Mouse (Mus musculus) lung, postnatal 0 days (tissue): Measurements from ENCODE around the gene Limd2. TPM values are rescaled to one million over a fixed set of nuclear protein-coding genes. Genes with fewer than 3 reads are reported as not detected.

ENCODE experiments used
- ATAC-seq: fragments of 200-750 bp; cut with Nextera tagmentation; 2 replicates; pipeline ENCODE4 v1.8.0; 2017; ENCODE audit warnings: moderate library complexity
- DNase-seq: peaks from one replicate; pipeline ENCODE4 v3.0.0-alpha.2; 2016; ENCODE audit warnings: low spot score
- H3K27ac ChIP-seq: fragments of 300-500 bp; sonication (generic); 2 replicates; pipeline ENCODE4 v1.5.1; 2014; ENCODE audit warnings: antibody characterized with exemption, mild to moderate bottlenecking, low read length, mixed read lengths
- H3K27me3 ChIP-seq: fragments of 300-500 bp; sonication (generic); replicated peaks from 2 replicates; pipeline ENCODE4 v1.6.1; 2014; ENCODE audit warnings: low read length, mixed read lengths; ENCODE audit not compliant: insufficient read depth
- H3K36me3 ChIP-seq: fragments of 300-500 bp; sonication (generic); 2 replicates; pipeline ENCODE4 v1.6.1; 2014; ENCODE audit warnings: low read length, mixed read lengths; ENCODE audit not compliant: insufficient read depth
- H3K4me1 ChIP-seq: fragments of 300-500 bp; sonication (generic); 2 replicates; pipeline ENCODE4 v1.6.1; 2014; ENCODE audit warnings: antibody characterized with exemption, low read depth, low read length, mixed read lengths; ENCODE audit not compliant: insufficient read depth
- H3K4me2 ChIP-seq: fragments of 300-500 bp; sonication (generic); replicated peaks from 2 replicates; pipeline ENCODE4 v1.6.1; 2014; ENCODE audit warnings: low read depth, mild to moderate bottlenecking, low read length, moderate library complexity, mixed read lengths
- H3K4me3 ChIP-seq: fragments of 300-500 bp; sonication (generic); 2 replicates; pipeline ENCODE4 v1.5.1; 2014; ENCODE audit warnings: low read depth, low read length
- H3K9ac ChIP-seq: fragments of 300-500 bp; sonication (generic); replicated peaks from 2 replicates; pipeline ENCODE4 v1.6.1; 2014; ENCODE audit warnings: low read depth, mild to moderate bottlenecking
- H3K9me3 ChIP-seq: fragments of 300-500 bp; sonication (generic); 2 replicates; pipeline ENCODE4 v1.6.1; 2016; ENCODE audit warnings: low read length, mixed read lengths
- CTCF ChIP-seq: IDR thresholded peaks from 2 replicates; pipeline ENCODE4 v1.5.1; 2016; ENCODE audit warnings: antibody characterized with exemption, mild to moderate bottlenecking
- EP300 ChIP-seq: IDR thresholded peaks from 2 replicates; pipeline ENCODE4 v1.6.1; 2016; ENCODE audit warnings: antibody characterized with exemption, mild to moderate bottlenecking, control low read depth
- WGBS: fragments of 180-500 bp; shearing (Covaris S2); extraction: QIAGEN DNeasy Blood & Tissue Kit; methylation state at CpG from one replicate; pipeline ENCODE4 v1.1.7; 2014; 5-methylcytosine and 5-hydroxymethylcytosine counted together
- polyA plus RNA-seq: library from polyadenylated mRNA; unstranded; fragments of >200 nt; fragmentation: Nextera tagmentation; extraction: Ambion mirVana; gene quantifications from 2 replicates; pipeline ENCODE4 v1.2.1, GENCODE M21; 2015

The Limd2 gene
- polyA plus RNA-seq, 1 experiment from 2014 or later = 226 TPM

DNA sequence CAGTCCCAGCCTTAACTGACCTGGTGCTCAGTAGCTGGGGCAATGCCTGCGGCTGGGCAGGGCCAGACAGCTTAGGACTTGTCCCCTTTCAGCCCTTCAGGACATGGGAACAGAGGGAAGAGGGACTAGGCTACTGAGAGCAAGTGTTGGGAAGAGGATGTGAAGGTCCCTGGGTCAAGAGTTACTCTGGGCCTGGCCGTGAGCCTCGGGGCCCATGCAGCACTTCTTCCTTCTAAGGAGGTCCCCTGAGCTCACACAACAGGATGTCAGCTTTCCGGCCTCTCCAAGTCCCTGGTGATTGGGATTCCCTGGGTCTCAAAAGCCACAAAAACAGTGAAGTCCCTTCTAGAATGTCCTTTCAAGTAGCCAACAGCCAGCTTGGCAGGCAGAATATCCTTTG, 2.9 kb upstream of the Limd2 start:
- Histone ChIP-seq H3K9ac (no peak overlapping the region), H3K9me3 (no peaks in the 10 kb centered on the region), H3K4me3 (no peak overlapping the region), H3K4me1 (peaks cover 13% of the 10 kb centered on the region), H3K36me3 (peaks cover 5% of the 10 kb centered on the region; the same call in 1 of the 2 replicates), H3K27me3 (no peaks in the 10 kb centered on the region), H3K27ac (peak overlapping the region; percentile 66), H3K4me2 (no peak overlapping the region)
- peak; percentile 40 for DNase-seq
- TF ChIP-seq CTCF (no peak), EP300 (no peak)
- WGBS = 52% methylated on average over 4 of the region's 4 CpGs
- ATAC-seq = no peak

DNA sequence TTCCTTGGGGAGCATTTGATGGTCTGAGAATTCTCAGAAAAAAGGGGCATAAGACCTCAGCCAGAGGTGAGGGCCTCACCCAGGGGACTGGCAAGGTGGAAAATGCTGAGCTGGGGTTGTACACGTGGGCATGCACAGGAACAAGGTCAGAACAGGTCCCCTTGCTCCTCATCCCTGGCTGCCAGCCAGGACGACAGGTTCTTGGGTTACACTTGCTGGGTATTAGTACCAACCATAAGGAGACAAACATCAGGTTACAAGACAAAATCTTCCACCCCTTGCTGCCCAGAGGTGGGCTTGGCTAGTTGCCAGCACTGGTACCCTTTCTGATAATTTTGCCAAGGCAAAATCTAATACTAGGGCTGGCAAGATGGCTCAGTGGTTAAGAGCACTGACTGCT, 1.6 kb upstream of the Limd2 start:
- Histone ChIP-seq H3K9me3 (no peaks in the 10 kb centered on the region), H3K27ac (no peak overlapping the region), H3K27me3 (no peaks in the 10 kb centered on the region), H3K4me1 (peaks cover 19% of the 10 kb centered on the region), H3K9ac (no peak overlapping the region), H3K4me3 (no peak overlapping the region), H3K4me2 (no peak overlapping the region), H3K36me3 (peaks cover under 1% of the 10 kb centered on the region; the same call in 1 of the 2 replicates)
- TF ChIP-seq EP300 (no peak), CTCF (no peak)
- ATAC-seq (no peak), DNase-seq (no peak)
- WGBS = 83% methylated on average over 2 of the region's 2 CpGs

DNA sequence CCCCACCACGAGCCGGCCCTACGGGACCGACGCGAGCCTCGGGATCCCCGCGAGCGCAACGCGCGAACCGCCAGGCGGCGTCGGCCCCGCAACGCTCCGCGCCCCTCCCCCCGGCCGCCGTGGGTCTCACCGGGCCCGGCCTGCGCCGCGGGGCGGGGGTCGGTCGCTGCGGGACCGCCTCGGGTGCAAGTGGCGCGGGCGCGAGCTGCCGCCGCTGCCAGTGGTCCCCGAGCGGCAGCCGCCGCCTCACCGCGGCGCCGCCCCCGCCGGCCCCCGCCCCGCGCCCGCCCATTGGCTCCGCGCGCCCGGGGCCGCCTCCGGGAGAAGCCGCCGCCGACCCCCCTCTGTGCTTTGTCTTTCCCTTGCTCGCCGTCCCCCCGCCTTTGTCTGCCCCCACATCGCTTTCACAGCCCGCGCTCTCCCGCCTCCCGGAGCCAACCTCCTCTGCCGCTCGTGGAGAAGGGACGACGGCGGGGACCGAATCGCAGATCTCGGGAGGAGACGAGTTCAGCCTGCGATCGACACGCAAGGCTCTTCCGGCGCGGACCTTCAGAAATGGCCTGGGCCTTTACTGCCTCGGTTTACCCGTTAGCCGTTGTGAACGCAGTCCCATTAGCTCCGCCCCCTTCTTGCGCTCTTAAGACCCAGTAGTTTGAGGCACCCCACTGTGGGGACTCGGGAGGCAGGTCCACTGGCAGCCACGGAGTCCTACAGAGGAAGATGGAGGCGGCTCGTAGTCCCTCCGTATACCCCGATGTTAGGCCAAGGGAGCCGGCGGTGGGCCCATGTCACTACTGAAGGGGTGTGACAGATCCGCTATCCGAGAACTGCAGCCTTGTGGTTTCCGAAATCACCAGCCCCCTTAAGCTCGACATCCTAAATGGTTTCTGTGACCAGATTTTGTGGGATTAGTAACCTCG, 479 bp downstream of the Limd2 start:
- DNase-seq (peak; percentile 81), ATAC-seq (peak; percentile 64)
- peak overlapping the region; percentile 96 for H3K4me2 ChIP-seq
- H3K27ac ChIP-seq = peak overlapping the region; percentile 93
- H3K9ac ChIP-seq = peak overlapping the region; percentile 66
- no peaks in the 10 kb centered on the region for H3K9me3 ChIP-seq
- H3K4me3 ChIP-seq = peak overlapping the region; percentile 86
- peaks cover 8% of the 10 kb centered on the region for H3K36me3 ChIP-seq
- H3K4me1 ChIP-seq = peaks cover 19% of the 10 kb centered on the region
- TF ChIP-seq EP300 = no peak
- TF ChIP-seq CTCF = peak; percentile 38
- under 1% methylated on average over 51 of the region's 106 CpGs for whole genome bisulfite sequencing
- H3K27me3 ChIP-seq = no peaks in the 10 kb centered on the region

DNA sequence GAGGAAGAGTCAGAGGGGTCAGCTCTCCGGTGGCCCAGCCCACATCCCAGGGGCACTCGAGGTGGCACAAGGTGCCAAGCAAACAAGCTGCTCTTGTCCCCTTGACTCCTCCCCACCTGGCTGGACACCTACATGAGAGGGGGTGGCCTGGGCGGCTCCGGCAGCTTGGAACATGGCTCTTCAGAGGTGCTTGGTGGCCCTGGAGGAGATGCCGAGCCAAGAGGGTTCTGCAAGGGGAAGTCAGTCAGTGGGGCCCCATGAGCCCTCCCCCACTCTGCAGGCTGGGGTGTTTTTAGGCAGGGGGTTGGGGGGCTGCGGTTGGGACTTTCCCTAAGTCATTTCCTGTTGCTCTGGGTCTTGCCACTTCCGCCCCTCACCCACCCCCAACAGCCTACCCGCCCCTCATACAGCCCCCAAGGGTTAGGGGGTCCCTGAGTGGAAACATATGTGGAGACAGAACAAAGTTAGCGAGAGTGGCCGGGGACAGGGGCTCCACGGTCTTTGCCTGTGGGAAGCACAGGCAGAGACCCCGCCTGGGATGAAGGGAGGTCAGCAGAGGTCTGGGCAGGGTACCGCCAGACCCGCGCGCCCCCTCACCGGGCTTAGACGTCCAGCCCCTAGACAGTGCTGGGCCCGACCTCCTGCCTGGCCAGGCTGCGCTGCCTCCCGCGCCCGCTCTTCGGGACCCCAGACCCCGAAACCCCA, 1.3 kb downstream of the Limd2 start:
- peak overlapping the region; percentile 93 for H3K27ac ChIP-seq
- peak overlapping the region; percentile 96 for H3K4me2 ChIP-seq
- H3K4me3 ChIP-seq = peak overlapping the region; percentile 86
- TF ChIP-seq EP300 (no peak), CTCF (no peak)
- 0% methylated on average over 25 of the region's 25 CpGs for WGBS
- peaks cover 19% of the 10 kb centered on the region for H3K4me1 ChIP-seq
- ATAC-seq (peak; percentile 83), DNase-seq (peak; percentile 93)
- H3K27me3 ChIP-seq = no peaks in the 10 kb centered on the region
- peaks cover 12% of the 10 kb centered on the region for H3K36me3 ChIP-seq
- peak overlapping the region; percentile 66 for H3K9ac ChIP-seq
- H3K9me3 ChIP-seq = no peaks in the 10 kb centered on the region

DNA sequence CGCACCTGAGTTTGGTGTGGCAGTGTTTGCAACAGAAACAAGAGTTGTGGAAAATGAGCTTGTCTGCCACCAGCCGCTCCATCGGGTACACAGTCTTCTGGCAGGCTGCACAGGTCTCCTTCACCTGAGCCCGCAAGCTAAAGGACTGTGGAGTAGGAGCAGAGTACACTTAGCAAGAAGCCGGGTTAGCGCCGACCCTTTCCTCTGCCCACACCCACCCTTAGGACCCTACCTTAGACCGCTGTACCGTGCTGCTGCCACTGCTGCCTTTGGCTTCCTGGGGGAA, 1.8 kb downstream of the Limd2 start:
- no peak for DNase-seq
- Histone ChIP-seq H3K9ac (peak overlapping the region; percentile 66; the same call in 1 of the 2 replicates), H3K9me3 (no peaks in the 10 kb centered on the region), H3K36me3 (peaks cover 17% of the 10 kb centered on the region), H3K27me3 (no peaks in the 10 kb centered on the region), H3K4me1 (peaks cover 19% of the 10 kb centered on the region), H3K27ac (peak overlapping the region; percentile 93), H3K4me2 (peak overlapping the region; percentile 96), H3K4me3 (peak overlapping the region; percentile 86)
- no peak for ATAC-seq
- TF ChIP-seq CTCF = no peak
- TF ChIP-seq EP300 = no peak
- 24% methylated on average over 9 of the region's 9 CpGs for WGBS
